Comparison of ENCODE assay signal across 21 mouse cellular contexts in the genomic region with DNA sequence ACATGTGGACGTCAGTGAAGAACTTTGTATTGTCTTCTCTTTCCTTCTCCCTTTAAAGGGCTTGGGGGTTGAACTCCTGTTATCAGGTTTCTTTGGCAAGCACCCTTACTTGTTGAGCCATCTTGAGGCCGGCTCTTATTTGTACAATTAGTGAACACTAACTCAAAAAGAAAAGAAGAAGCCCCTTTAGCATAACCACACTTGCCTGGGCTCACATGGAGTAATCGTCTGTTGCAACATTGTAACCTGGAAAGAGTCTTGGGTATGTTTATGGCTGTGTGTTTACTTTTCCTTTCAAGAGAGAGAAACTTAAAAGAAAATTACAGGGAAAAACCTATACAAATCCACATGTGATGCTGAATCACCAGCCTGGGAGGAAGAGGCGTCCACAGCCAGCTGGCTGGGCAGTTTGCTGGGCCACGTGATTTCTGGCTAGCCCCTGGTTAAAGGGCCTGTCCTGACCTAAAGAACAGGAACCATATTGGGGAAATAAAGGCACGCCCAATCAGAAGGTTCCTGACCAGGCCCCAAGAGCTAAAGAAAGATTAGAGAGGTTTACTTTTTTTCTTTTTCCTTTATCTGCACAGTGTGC. TPM values are rescaled to one million over a fixed set of nuclear protein-coding genes. Genes with fewer than 3 reads are reported as not detected.
DNase-seq lines count a peak whose midpoint lies in the region; ATAC-seq and TF ChIP-seq lines count a peak whose summit lies in the region.
"Had no signal": no experiment of that assay in that cellular context is flagged by ENCODE, and none has a peak within 500 bp of the region (broad histone marks: within the 10 kb centered on the region; RNA-seq: fewer than 3 reads in every experiment).

No protein-coding gene starts in this region.

- 77% methylated on average over 6 of the region's 6 CpGs for WGBS in heart, embryonic 12.5 days
- 55% methylated on average over 6 of the region's 6 CpGs for WGBS in liver, postnatal 0 days (ENCODE audit: insufficient replicate concordance)
- 88% methylated on average over 6 of the region's 6 CpGs for WGBS in hindbrain, embryonic 14.5 days

- H3K4me1 ChIP-seq in heart, embryonic 12.5 days (replicated peaks): peaks cover 15% of the 10 kb centered on the region
- no peaks in the 10 kb centered on the region for H3K4me1 ChIP-seq in liver, postnatal 0 days (ENCODE audit: insufficient read depth)
- H3K4me1 ChIP-seq in bone marrow macrophage, adult 2 months (ENCODE audit: control insufficient read depth, insufficient read depth, low read length): peaks cover 21% of the 10 kb centered on the region
- no peaks in the 10 kb centered on the region for H3K4me1 ChIP-seq in hindbrain, embryonic 14.5 days (replicated peaks; ENCODE audit: control insufficient read depth, insufficient read depth, low read length)
- H3K4me1 ChIP-seq: embryonic facial prominence, embryonic 13.5 days; forebrain, embryonic 12.5 days; hindbrain, embryonic 12.5 days had no signal

- no peak overlapping the region for H3K4me2 ChIP-seq in heart, embryonic 12.5 days
- no peak overlapping the region for H3K4me2 ChIP-seq in liver, postnatal 0 days (ENCODE audit: low read depth, low read length)
- no peak overlapping the region for H3K4me2 ChIP-seq in hindbrain, embryonic 14.5 days (replicated peaks)
- H3K4me2 ChIP-seq: embryonic facial prominence, embryonic 13.5 days; forebrain, embryonic 12.5 days; hindbrain, embryonic 12.5 days had no signal

- peak; percentile 95 for DNase-seq in heart, adult 11 months
- no peak for DNase-seq in liver, postnatal 0 days
- no peak for DNase-seq in liver
- DNase-seq in kidney, postnatal 36 days: no peak
- no peak for DNase-seq in hindbrain, embryonic 14.5 days (ENCODE audit: low spot score)
- DNase-seq: adrenal gland, adult 2 months; adrenal gland, postnatal 25 days; cerebellum, adult 11 months; cerebellum, adult 9-10 months; cerebellum, postnatal 25 days; gastrocnemius, postnatal 14 days; heart, postnatal 10 days; heart, postnatal 4 days had no signal

- TF ChIP-seq EP300 in liver, postnatal 0 days (IDR thresholded peaks at IDR 0.05; ENCODE audit: low read depth): no peak

- no peak overlapping the region for H3K27ac ChIP-seq in heart, embryonic 12.5 days (ENCODE audit: poor library complexity, severe bottlenecking)
- peak overlapping the region; percentile 34; the same call in 1 of the 2 replicates for H3K27ac ChIP-seq in liver, postnatal 0 days (ENCODE audit: low read depth)
- H3K27ac ChIP-seq in bone marrow macrophage, adult 2 months (ENCODE audit: insufficient read depth, low read depth, low read length): peak overlapping the region; percentile 92
- H3K27ac ChIP-seq in hindbrain, embryonic 14.5 days: no peak overlapping the region
- H3K27ac ChIP-seq: embryonic facial prominence, embryonic 13.5 days; forebrain, embryonic 12.5 days; hindbrain, embryonic 12.5 days; hindbrain, postnatal 0 days had no signal

- TF ChIP-seq POLR2A in bone marrow macrophage, adult 2 months (IDR thresholded peaks at IDR 0.05; ENCODE audit: borderline replicate concordance, low read depth, low read length): no peak

- TF ChIP-seq CTCF in liver, postnatal 0 days (IDR thresholded peaks at IDR 0.05; ENCODE audit: low read depth): no peak
- TF ChIP-seq CTCF in bone marrow macrophage, adult 2 months (IDR thresholded peaks at IDR 0.05; ENCODE audit: low read depth, low read length): no peak

- H3K9me3 ChIP-seq in heart, embryonic 12.5 days (replicated peaks): peaks cover 15% of the 10 kb centered on the region
- no peaks in the 10 kb centered on the region for H3K9me3 ChIP-seq in liver, postnatal 0 days (ENCODE audit: low read length)
- H3K9me3 ChIP-seq in hindbrain, embryonic 14.5 days (ENCODE audit: control insufficient read depth, low read length): peaks cover 4% of the 10 kb centered on the region; the same call in 1 of the 2 replicates
- H3K9me3 ChIP-seq: forebrain, embryonic 12.5 days had no signal

- H3K27me3 ChIP-seq in heart, embryonic 12.5 days (replicated peaks): no peaks in the 10 kb centered on the region
- H3K27me3 ChIP-seq in liver, postnatal 0 days (ENCODE audit: insufficient read depth, low read length): no peaks in the 10 kb centered on the region
- H3K27me3 ChIP-seq in hindbrain, embryonic 14.5 days (ENCODE audit: control insufficient read depth, insufficient read depth, low read length): no peaks in the 10 kb centered on the region
- H3K27me3 ChIP-seq: embryonic facial prominence, embryonic 13.5 days; forebrain, embryonic 12.5 days; hindbrain, embryonic 12.5 days had no signal

- H3K4me3 ChIP-seq in heart, embryonic 12.5 days: no peak overlapping the region
- no peak overlapping the region for H3K4me3 ChIP-seq in liver, postnatal 0 days (ENCODE audit: low read depth, low read length)
- H3K4me3 ChIP-seq in bone marrow macrophage, adult 2 months (ENCODE audit: insufficient read depth, low read length): no peak overlapping the region
- no peak overlapping the region for H3K4me3 ChIP-seq in hindbrain, embryonic 14.5 days (replicated peaks; ENCODE audit: low read length)
- H3K4me3 ChIP-seq: embryonic facial prominence, embryonic 13.5 days; forebrain, embryonic 12.5 days; hindbrain, embryonic 12.5 days had no signal

- H3K9ac ChIP-seq in heart, embryonic 12.5 days: no peak overlapping the region
- no peak overlapping the region for H3K9ac ChIP-seq in liver, postnatal 0 days (replicated peaks)
- no peak overlapping the region for H3K9ac ChIP-seq in hindbrain, embryonic 14.5 days
- H3K9ac ChIP-seq: embryonic facial prominence, embryonic 13.5 days; forebrain, embryonic 12.5 days; hindbrain, embryonic 12.5 days had no signal

- no peak for ATAC-seq in heart, embryonic 12.5 days (ENCODE audit: insufficient number of reproducible peaks, low FRiP score)
- ATAC-seq in liver, postnatal 0 days: no peak
- peak; percentile 55 for ATAC-seq in megakaryocyte progenitor cell, adult 5-6 weeks (replicated peaks; ENCODE audit: poor library complexity)
- no peak for ATAC-seq in hindbrain, embryonic 14.5 days (ENCODE audit: low FRiP score)
- ATAC-seq: forebrain, embryonic 16.5 days; hindbrain, postnatal 0 days had no signal

- peaks cover 65% of the 10 kb centered on the region for H3K36me3 ChIP-seq in heart, embryonic 12.5 days
- 0 out of 2 replicates have a peak, but pooled peaks cover 3% of the 10 kb centered on the region for H3K36me3 ChIP-seq in liver, postnatal 0 days (replicated peaks; ENCODE audit: insufficient read depth, low read length)
- H3K36me3 ChIP-seq in hindbrain, embryonic 14.5 days (replicated peaks; ENCODE audit: control insufficient read depth, insufficient read depth): peaks cover 62% of the 10 kb centered on the region

RNA-seq across cellular contexts. Expression of gene Usp36, which starts 22.2 kb away (rescaled TPM):
- polyA plus RNA-seq in heart, embryonic 12.5 days (2016; fragmentation: Nextera tagmentation; extraction: Ambion mirVana): 14.8 and 16.2 TPM in 2 replicates
- 3.2 and 3.8 TPM in 2 replicates for polyA plus RNA-seq in liver, postnatal 0 days (2015; fragmentation: Nextera tagmentation; extraction: Ambion mirVana)
- polyA plus RNA-seq in bone marrow macrophage, adult 2 months (2012; ENCODE audit: insufficient read depth, insufficient read length, missing spikeins): 8.8 and 9.2 TPM in 2 replicates
- 19.1 and 23.7 TPM in 2 replicates for total RNA-seq in megakaryocyte progenitor cell, adult 5-6 weeks (2015)
- 11.7 and 14.1 TPM in 2 replicates for total RNA-seq in megakaryocyte progenitor cell, adult 5-6 weeks (2017)
- polyA plus RNA-seq in hindbrain, embryonic 14.5 days (2014; fragmentation: Nextera tagmentation; extraction: Ambion mirVana): 11.9 and 13.6 TPM in 2 replicates

RNA-seq across cellular contexts. Expression of gene Cep295nl, which starts 30.1 kb away (rescaled TPM):
- polyA plus RNA-seq in heart, embryonic 12.5 days (2016; fragmentation: Nextera tagmentation; extraction: Ambion mirVana): 0.23 and 0.24 TPM in 2 replicates
- polyA plus RNA-seq in liver, postnatal 0 days (2015; fragmentation: Nextera tagmentation; extraction: Ambion mirVana): 0.05 TPM in 1 of 2 replicates, not detected in the other
- 1.5 and 2.3 TPM in 2 replicates for polyA plus RNA-seq in bone marrow macrophage, adult 2 months (2012; ENCODE audit: insufficient read depth, insufficient read length, missing spikeins)
- total RNA-seq in megakaryocyte progenitor cell, adult 5-6 weeks (2015): 0.22 TPM in 1 of 2 replicates, not detected in the other
- total RNA-seq in megakaryocyte progenitor cell, adult 5-6 weeks (2017): 0.54 TPM in 1 of 2 replicates, not detected in the other
- polyA plus RNA-seq in hindbrain, embryonic 14.5 days (2014; fragmentation: Nextera tagmentation; extraction: Ambion mirVana): 0.17 TPM in 1 of 2 replicates, not detected in the other
- polyA plus RNA-seq: adrenal gland, adult 2 months had no signal

RNA-seq across cellular contexts. Expression of gene Timp2, which starts 43.3 kb away (rescaled TPM):
- polyA plus RNA-seq in heart, embryonic 12.5 days (2016; fragmentation: Nextera tagmentation; extraction: Ambion mirVana): 68.9 and 72.1 TPM in 2 replicates
- 8.4 TPM in 2 replicates for polyA plus RNA-seq in liver, postnatal 0 days (2015; fragmentation: Nextera tagmentation; extraction: Ambion mirVana)
- 244 and 247 TPM in 2 replicates for polyA plus RNA-seq in bone marrow macrophage, adult 2 months (2012; ENCODE audit: insufficient read depth, insufficient read length, missing spikeins)
- total RNA-seq in megakaryocyte progenitor cell, adult 5-6 weeks (2015): 7.4 and 9.5 TPM in 2 replicates
- total RNA-seq in megakaryocyte progenitor cell, adult 5-6 weeks (2017): 9.7 and 10.1 TPM in 2 replicates
- polyA plus RNA-seq in hindbrain, embryonic 14.5 days (2014; fragmentation: Nextera tagmentation; extraction: Ambion mirVana): 94.3 and 114 TPM in 2 replicates

Comparison
In these comparisons a context has a peak if more than half of its experiments do, and no peak if none do; other contexts are left out.
1. H3K27ac ChIP-seq: peak in liver, postnatal 0 days (single experiment) and bone marrow macrophage, adult 2 months (single experiment); none in heart, embryonic 12.5 days (single experiment) and hindbrain, embryonic 14.5 days (single experiment).